Mouse (Mus musculus) 3134 (cell line): ENCODE data around the gene Pts.

Experiments
- DNase-seq: peaks from one replicate; pipeline ENCODE4 v3.0.0-alpha.2; 2011; ENCODE audit warnings: low spot score; ENCODE audit not compliant: insufficient read length; ENCODE audit errors: extremely low read depth

The Pts gene

DNA sequence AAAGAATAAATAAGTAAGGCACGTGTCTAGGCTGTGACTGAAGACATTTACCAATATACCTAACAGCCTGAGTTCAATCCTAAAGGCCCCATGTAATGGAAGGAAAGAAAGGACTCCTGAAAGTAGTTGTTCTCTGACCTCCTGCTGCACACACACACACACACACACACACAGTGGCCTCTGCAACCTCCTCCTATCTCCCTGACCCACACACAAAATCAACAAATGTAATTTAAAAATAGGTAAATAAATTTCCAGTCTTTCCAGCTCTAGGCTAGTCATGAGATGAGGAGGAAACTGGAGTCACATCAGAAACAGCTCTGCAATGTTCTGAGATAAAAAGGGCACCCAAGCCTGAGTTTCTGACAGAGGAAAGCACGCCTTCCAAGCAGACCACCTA, 34.7 kb downstream of the Pts start:
- no peak for DNase-seq

- DNase-seq = no peak
These were observed 36.9 kb downstream of the Pts start for GRCm38 (mm10) chr9:50491531-50492045.

- no peak for DNase-seq
These were observed 37.7 kb downstream of the Pts start for GRCm38 (mm10) chr9:50490836-50491235.

DNA sequence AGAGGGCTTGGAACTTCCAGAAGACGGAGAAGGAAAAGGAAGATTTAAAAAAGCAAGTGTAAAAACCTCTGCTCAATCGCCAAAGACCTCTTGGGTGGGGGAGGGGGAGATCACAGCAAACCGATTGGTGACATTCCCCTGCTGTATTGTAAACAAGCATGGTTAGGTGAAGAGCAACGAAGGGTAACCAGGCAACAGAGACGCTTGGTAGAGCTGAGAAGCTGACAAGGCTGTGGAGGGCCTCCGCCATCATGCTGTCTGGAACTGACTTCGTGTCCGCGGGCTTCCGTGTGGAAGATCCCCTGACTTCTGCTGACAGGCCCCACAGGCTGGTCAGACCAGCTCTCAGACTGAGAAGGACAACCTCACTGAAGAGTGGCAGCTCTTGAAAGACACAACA, 43.0 kb downstream of the Pts start:
- no peak for DNase-seq

DNA sequence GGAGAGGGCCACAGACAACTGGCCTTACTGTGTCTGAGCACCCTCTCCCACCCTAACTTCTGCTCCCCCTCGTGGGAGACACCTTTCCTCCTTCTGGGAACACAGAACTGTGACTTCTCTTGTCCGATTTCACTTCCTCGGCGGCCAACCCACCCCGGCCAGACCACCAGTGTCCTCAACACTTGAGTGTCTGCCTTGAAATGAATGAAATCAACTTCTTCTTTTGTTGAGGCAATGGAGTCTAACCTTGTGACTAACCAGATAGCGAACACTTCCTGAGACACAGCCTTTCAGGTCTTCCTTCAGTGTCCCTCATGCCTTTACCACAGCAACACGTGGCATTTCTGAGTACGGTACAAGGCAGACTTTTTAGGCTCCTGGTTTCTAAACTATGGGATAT, 45.8 kb downstream of the Pts start:
- no peak for DNase-seq

GRCm38 (mm10) chr9:50479476-50479875, 49.0 kb downstream of the Pts start:
- no peak for DNase-seq

- peak; percentile 22 for DNase-seq
These were observed 49.7 kb downstream of the Pts start for GRCm38 (mm10) chr9:50478826-50479225.

GRCm38 (mm10) chr9:50477270-50477669, 51.3 kb downstream of the Pts start:
- DNase-seq = no peak

DNA sequence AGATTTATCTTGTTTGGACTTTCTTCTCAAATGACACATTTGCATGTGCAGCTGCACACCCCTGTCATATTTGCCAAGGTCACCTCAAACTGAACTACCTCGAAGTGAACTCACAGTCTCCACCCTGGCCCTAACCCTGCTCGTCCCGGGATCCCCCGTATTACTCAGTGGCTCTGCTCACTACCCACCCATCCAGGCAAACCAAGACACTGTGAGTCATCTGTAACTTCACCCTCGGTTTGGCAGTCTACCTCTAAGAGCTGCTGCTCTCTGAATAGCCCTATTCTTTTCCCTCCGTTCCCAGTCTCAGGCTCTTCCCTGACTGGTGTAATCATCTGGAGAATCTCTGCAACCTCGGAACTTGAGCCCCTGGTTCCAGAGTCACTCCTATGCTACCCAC, 51.9 kb downstream of the Pts start:
- peak; percentile 70 for DNase-seq

GRCm38 (mm10) chr9:50475745-50476144, 52.8 kb downstream of the Pts start:
- no peak for DNase-seq

GRCm38 (mm10) chr9:50475318-50475717, 53.2 kb downstream of the Pts start:
- DNase-seq = no peak
